Mouse (Mus musculus): ENCODE measurements around the gene Thumpd2.
A peak's percentile ranks its signal among the peaks of the same experiment; 100 is the strongest.

The Thumpd2 gene

DNA sequence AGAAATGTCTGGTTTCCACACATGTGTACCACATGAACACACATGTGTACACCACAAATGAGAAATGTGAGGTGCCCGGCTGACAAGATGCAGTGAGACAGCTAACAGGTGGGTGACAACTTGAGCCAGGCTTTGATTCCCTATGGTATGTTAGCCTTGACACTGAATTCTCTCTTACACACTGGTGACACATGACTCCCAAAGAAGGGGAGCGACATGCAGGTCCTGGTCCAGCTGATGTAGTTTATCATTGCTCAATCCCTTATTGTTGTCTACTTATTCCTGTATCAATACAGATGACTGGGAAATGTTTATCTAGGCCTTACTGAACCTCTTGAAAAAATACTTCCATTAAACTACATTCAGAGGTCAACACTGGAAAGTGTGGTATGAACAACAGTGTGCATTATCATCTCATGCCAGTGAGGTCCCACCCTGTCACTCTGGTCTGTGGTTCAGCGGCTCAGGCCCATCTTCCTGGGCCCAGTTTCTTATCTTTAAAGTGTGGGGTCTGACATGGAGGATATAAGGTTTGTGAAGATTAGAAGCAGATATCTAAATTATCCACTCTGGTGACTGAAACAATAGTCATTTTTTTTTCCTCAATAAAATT, 32.9 kb downstream of the Thumpd2 start:
- no peak for DNase-seq

- DNase-seq: no peak
Measured at GRCm38 (mm10) chr17:81027331-81027730, 37.6 kb downstream of the Thumpd2 start.

- DNase-seq: no peak
Measured at GRCm38 (mm10) chr17:81017132-81017531, 47.8 kb downstream of the Thumpd2 start.

DNA sequence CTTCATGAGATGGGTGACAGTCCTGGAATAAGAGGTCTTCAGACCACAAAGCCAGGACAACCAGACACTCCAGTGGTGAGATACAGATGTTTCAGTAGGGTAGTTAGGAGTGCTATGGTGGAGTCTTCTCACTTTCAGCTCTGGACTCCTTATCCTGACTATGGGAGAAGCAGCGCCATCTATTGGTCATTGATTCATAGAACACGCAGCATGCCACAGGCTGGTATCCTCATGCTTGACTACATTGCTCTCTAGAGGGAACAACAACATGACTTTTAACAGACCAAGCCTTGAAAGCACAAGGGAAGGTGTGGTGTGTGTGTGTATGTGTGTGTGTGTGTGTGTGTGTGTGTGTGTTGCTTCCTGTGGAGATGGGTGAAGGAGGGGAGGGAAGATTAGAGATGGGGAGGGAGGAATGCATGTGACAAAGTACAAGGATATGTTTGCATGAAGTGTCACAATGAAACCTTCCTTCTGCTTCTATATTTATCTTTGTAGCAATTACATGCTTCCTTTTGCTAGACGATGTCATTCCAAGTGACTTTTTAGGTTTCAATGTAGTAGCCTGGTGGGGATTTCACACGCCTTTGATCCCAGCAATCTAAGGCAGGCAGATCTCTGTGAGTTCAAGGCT, 49.0 kb downstream of the Thumpd2 start:
- DNase-seq: peak; percentile 59

DNA sequence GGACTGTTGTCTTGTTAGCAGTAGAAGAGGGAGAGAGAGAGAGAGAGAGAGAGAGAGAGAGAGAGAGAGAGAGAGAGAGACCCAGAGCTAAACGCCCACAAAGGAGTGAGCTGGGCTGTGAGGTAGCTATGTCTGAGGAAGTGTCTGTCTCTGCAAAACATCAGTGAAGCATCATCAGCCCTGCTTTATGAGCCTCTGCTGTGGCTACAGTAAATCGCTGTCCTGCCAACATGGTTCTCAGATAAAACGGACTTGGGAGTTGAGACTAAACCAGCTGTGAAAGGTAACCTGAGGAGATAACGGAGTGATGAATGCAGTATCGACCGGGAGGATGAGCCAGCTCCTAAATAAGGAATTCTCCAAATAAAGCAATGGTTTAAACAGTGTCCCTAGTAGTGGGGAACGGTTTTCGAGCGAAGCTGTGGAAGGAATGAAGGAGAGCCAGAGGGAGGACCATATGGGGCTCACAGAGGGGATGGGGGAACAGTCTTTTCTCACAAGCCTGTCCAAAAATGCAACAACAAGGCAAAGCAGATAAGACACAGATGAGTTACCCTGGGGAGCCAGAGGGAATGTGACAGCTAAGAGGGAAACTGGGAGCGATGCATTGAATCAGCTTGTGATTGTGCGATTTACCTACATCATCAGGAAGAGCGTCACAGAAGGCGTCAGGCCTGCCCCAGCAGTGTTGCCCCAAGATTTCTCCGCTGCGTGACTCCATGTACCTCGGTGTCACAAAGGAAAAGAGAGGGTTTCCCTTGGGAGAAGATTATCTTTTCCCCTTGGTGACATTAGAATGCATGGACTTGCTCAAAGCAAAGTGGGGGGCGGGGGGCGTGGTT, 53.8 kb downstream of the Thumpd2 start:
- DNase-seq: peak; percentile 46

DNA sequence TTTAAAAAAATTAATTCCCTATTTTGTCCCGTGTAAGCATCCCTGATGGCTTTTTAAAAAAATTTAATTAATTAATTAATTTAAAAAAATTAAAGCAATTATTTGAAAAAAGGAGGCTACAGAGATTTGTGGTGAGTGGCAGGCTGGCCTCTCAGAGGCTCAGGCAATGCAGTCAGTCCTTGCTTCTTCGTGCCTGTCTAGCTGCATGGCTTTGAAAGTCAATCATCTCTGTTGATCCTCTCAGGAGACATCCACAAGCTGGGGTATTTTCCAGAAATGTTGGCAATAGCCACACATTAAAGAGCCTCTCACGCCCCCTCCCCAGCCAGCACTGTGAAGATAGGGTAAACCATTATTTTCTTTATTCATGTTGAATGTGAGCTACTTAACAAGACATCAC, 54.7 kb downstream of the Thumpd2 start:
- DNase-seq: no peak

DNA sequence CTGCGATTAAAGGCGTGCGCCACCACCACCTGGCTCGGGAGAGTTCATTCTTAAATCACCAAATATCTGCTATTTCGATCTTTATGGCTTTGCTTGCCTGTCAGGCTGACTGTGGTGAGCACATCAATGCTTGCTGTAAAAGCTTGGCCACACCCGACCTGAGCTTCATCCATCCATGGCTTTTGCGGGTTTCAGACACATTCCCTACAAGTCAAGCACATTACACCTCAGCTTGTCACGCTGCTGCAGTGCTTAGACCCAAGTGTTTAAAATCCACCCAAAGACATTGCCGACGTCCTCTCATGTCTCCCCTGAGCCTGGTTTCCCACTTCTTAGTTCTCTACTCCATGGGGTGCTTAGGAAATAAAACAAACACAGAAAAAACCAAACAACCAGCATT, 55.8 kb downstream of the Thumpd2 start:
- DNase-seq: no peak

DNA sequence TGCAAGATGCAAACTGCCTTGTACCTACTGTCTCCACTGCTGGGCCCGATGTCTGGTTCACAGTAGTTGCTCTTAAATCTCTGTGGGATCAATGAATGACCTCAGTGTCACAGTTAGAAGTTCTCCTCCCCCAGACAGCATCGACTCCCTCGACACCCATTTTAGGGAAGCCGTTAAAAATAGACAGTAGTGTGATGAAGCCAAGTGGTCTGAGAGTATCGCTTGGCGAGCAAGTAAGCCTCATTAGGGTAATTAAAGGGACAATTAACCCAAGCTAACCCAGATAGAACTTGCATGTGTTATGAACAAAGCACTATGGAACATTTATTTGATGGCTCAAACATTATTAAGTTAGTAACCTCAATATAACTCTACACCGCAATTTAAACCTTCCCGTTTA, 59.6 kb downstream of the Thumpd2 start:
- no peak for DNase-seq

GRCm38 (mm10) chr17:81004454-81004853, 60.4 kb downstream of the Thumpd2 start:
- DNase-seq: no peak

GRCm38 (mm10) chr17:81002130-81002529, 62.8 kb downstream of the Thumpd2 start:
- DNase-seq: no peak

DNA sequence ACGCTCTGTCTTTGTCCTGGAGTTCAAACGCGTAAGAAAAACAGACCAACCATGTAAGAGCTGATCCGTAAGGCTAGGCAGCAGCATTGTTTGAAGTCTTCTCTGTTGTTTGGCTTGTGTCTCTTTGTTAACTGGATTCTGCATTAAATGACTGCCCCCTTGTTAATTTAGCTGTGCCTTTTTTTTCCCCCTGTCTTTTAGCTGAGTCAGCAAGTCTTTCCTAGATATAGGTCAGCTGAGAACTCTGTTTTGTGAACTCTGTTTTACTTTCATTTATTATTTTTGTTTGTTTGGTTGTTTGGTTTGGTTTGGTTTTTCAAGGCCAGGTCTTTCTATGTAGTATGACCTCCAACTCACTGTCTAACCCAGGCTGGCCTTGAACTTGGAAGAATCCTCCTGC, 63.2 kb downstream of the Thumpd2 start:
- no peak for DNase-seq

GRCm38 (mm10) chr17:81001010-81001409, 63.9 kb downstream of the Thumpd2 start:
- DNase-seq: no peak

DNA sequence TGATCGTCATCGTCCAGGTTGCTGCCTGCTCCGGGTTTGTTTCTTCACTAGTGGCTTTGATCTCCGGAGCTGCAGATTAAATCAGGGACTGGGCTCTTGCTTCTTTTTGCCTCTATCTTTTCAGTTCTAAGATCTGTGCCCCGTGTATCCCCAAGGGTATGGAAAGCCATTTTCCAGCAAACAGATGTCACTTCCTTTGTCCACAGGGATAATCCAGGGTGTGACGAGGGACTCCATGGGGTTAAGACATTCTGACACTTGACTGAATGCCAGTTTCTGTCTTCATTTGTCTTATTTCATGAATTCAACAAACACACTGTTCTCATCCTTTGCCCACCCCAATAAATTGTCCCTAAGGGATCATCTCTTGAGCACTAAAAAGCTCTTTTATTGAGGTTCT, 65.9 kb downstream of the Thumpd2 start:
- DNase-seq: no peak

- DNase-seq: no peak
Measured at GRCm38 (mm10) chr17:80997226-80997625, 67.7 kb downstream of the Thumpd2 start.

DNA sequence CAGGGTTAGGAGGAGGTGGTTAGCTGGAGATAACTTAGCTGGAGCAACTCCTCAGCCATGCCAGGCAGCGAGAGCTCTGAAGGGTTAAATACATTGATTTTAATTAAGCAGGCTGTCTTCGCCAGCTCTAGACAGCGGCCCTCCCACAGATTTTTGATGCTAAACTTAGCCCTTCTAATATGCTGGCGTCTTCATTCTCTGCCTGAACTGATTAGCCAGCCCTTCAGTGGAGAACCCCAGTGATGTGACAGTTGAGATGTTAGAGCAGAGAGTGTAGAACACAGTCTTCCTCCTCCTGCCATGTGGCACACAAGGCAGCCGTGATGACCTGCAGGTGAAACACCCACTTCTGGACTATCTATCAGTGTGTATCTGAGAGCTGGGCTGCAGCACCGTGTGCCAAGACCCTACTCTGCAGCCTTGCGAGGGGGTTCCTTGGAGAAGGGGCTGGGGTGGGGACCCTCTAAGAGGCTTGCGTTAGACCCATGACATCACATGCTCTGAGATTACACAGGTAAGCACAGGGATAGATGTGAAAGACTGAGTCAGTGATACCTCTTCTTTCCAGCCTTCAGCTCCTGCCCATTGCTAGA, 73.3 kb downstream of the Thumpd2 start:
- DNase-seq: no peak

DNA sequence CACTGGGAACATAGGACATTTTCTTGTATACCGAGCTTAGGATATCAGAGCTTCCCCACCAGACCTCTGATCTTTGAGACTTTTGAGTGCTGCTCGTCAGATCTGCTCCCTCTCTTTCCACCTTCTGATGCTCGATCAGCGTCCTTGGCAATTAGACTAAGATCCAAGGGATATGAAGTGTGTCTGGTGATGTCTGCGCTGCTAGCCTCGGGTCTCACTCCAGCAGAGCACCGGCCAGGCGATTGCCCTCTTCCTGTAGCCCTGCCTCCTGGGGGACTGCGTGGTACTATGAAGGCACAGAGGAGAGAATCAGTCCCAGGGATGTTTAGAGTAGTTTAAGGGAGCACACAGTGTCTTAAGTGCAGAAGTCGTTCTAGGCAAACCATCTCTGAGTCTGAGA, 81.9 kb downstream of the Thumpd2 start:
- DNase-seq: no peak

DNA sequence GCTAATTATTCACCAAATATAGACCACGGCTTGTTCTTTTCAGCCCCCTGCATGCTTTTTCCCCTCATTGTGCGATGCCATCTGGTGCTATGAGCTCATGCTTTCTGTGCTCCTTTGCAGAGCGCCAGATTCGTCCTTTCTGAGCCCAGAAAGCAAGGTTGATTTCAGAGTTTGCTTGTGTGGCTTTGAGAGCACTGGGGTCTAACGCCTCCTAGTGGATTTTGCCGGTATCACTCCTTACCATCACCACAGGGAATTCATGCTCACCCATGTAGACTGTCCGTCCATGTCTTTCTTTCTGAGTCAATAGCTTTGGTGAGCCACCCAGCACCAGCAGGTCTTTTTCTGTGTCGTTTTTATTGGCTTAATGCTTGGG, 82.5 kb downstream of the Thumpd2 start:
- peak; percentile 90 for DNase-seq

- no peak for DNase-seq
Measured at GRCm38 (mm10) chr17:80981721-80982411, 83.0 kb downstream of the Thumpd2 start.

- DNase-seq: no peak
Measured at GRCm38 (mm10) chr17:80980096-80980495, 84.8 kb downstream of the Thumpd2 start.

DNA sequence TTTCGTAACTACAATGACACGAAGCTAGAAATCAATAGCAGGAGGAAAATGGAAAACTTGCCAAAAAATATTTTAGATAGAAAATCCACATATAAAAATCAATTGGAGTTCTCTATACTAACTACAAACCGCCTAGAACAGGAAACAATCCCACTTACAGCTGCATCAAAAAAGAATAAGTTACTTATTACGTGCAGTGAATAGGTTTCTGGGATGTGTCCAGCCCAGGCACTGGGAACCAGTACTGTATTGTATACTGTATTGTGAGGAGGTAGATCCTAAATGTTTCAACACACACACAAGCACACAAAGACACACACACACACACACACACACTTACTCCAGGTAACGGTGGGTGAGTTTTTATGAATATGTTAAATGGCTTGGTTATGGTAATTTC, 87.6 kb downstream of the Thumpd2 start:
- no peak for DNase-seq

Data from right cerebral cortex, adult 18-20 months (tissue).